Mouse (Mus musculus) MEL (cell line): Measurements from ENCODE around the gene Sorcs2. TPM values are rescaled to one million over a fixed set of nuclear protein-coding genes. Genes with fewer than 3 reads are reported as not detected.

Experiments
- DNase-seq: peaks from one replicate; pipeline ENCODE4 v3.0.0; 2011; ENCODE audit warnings: low read depth, low spot score
- H3K27ac ChIP-seq: 2 replicates; pipeline ENCODE4 v1.5.1; 2012; ENCODE audit warnings: low read depth, mild to moderate bottlenecking, control low read depth, low read length, moderate library complexity; ENCODE audit not compliant: control insufficient read depth
- H3K27me3 ChIP-seq, 2 experiments: fragments of 150-350 bp in 1 of 2; sonication (generic) in 1 of 2; 2 replicates each; pipeline ENCODE4 v1.6.1; 2012; ENCODE audit warnings: low read length in 2 of 2, mild to moderate bottlenecking in 2 of 2, improper control_type of control experiment in 1 of 2, moderate library complexity in 1 of 2; ENCODE audit not compliant: insufficient read depth in 2 of 2, control insufficient read depth in 1 of 2
- H3K36me3 ChIP-seq, 2 experiments: 2 replicates each; pipeline ENCODE4 v1.6.1; 2012 to 2014; ENCODE audit warnings: low read length in 2 of 2, improper control_type of control experiment in 1 of 2, inconsistent platforms in 1 of 2, mild to moderate bottlenecking in 1 of 2; ENCODE audit not compliant: insufficient read depth in 2 of 2, control insufficient read depth in 1 of 2
- H3K4me1 ChIP-seq, 2 experiments: fragments of 150-350 bp in 1 of 2; sonication (generic) in 1 of 2; 2 replicates each; pipeline ENCODE4 v1.6.1; 2012; ENCODE audit warnings: low read length in 2 of 2, improper control_type of control experiment in 1 of 2, mild to moderate bottlenecking in 1 of 2; ENCODE audit not compliant: insufficient read depth in 2 of 2, control insufficient read depth in 1 of 2
- H3K4me3 ChIP-seq, 2 experiments: fragments of 150-350 bp in 1 of 2; sonication (generic) in 1 of 2; 2 replicates each; pipeline ENCODE4 v1.5.1; 2012; ENCODE audit warnings: low read depth in 2 of 2, low read length in 2 of 2, mild to moderate bottlenecking in 2 of 2, moderate library complexity in 2 of 2, control low read depth in 1 of 2, improper control_type of control experiment in 1 of 2; ENCODE audit not compliant: control insufficient read depth in 1 of 2, insufficient read depth in 1 of 2
- H3K79me2 ChIP-seq: 2 replicates; pipeline ENCODE4 v1.6.1; 2012; ENCODE audit warnings: mild to moderate bottlenecking, low read length, moderate library complexity; ENCODE audit not compliant: control insufficient read depth, poor library complexity, insufficient read depth
- H3K9ac ChIP-seq: 2 replicates; pipeline ENCODE4 v1.6.1; 2012; ENCODE audit warnings: low read depth, mild to moderate bottlenecking, control low read depth, low read length, moderate library complexity; ENCODE audit not compliant: control insufficient read depth, poor library complexity, severe bottlenecking
- H3K9me3 ChIP-seq: fragments of 150-350 bp; sonication (generic); replicated peaks from 2 replicates; pipeline ENCODE4 v1.6.1; 2012; ENCODE audit warnings: mild to moderate bottlenecking, low read length, improper control_type of control experiment, moderate library complexity; ENCODE audit not compliant: insufficient read depth
- BHLHE40 ChIP-seq: IDR thresholded peaks from 2 replicates; pipeline ENCODE4 v1.6.1; 2012; ENCODE audit warnings: low read depth, mild to moderate bottlenecking, inconsistent platforms, low read length, improper control_type of control experiment, borderline replicate concordance
- CHD1 ChIP-seq: IDR thresholded peaks from 2 replicates; pipeline ENCODE4 v1.6.1; 2012; ENCODE audit warnings: low read depth, mild to moderate bottlenecking, inconsistent platforms, low read length, improper control_type of control experiment
- E2F4 ChIP-seq: IDR thresholded peaks from 2 replicates; pipeline ENCODE4 v1.6.1; 2011; ENCODE audit warnings: low read depth, low read length, improper control_type of control experiment, borderline replicate concordance
- ELF1 ChIP-seq: IDR thresholded peaks from 2 replicates; pipeline ENCODE4 v1.6.1; 2014; ENCODE audit warnings: low read depth, mild to moderate bottlenecking, inconsistent platforms, low read length, improper control_type of control experiment, moderate library complexity
- ETS1 ChIP-seq: IDR thresholded peaks from 2 replicates; pipeline ENCODE4 v1.6.1; 2012; ENCODE audit warnings: low read depth, mild to moderate bottlenecking, inconsistent platforms, low read length, improper control_type of control experiment, moderate library complexity
- HCFC1 ChIP-seq: IDR thresholded peaks from 2 replicates; pipeline ENCODE4 v1.6.1; 2012; ENCODE audit warnings: low read depth, mild to moderate bottlenecking, inconsistent platforms, low read length, improper control_type of control experiment, moderate library complexity
- MAZ ChIP-seq: IDR thresholded peaks from 2 replicates; pipeline ENCODE4 v1.6.1; 2012; ENCODE audit warnings: low read depth, mild to moderate bottlenecking, inconsistent platforms, low read length, improper control_type of control experiment
- MEF2A ChIP-seq: IDR thresholded peaks from 2 replicates; pipeline ENCODE4 v1.6.1; 2014; ENCODE audit warnings: low read depth, mild to moderate bottlenecking, inconsistent platforms, low read length, improper control_type of control experiment; ENCODE audit not compliant: poor library complexity, insufficient replicate concordance, severe bottlenecking; ENCODE audit errors: extremely low read depth
- MXI1 ChIP-seq: IDR thresholded peaks from 2 replicates; pipeline ENCODE4 v1.6.1; 2011; ENCODE audit warnings: mild to moderate bottlenecking, low read depth, low read length, improper control_type of control experiment
- MYB ChIP-seq: IDR thresholded peaks from 2 replicates; pipeline ENCODE4 v1.6.1; 2011; ENCODE audit warnings: mild to moderate bottlenecking, low read depth, low read length, improper control_type of control experiment
- MYC ChIP-seq: IDR thresholded peaks from 2 replicates; pipeline ENCODE4 v1.6.1; 2011; ENCODE audit warnings: low read depth, mild to moderate bottlenecking, low read length, improper control_type of control experiment, moderate library complexity
- NRF1 ChIP-seq: IDR thresholded peaks from 2 replicates; pipeline ENCODE4 v1.6.1; 2014; ENCODE audit warnings: low read depth, mild to moderate bottlenecking, inconsistent platforms, low read length, improper control_type of control experiment, moderate library complexity; ENCODE audit not compliant: poor library complexity, insufficient read depth, severe bottlenecking
- POLR2A ChIP-seq, 2 experiments: IDR thresholded peaks; 2 replicates each; pipeline ENCODE4 v1.6.1; 2011 to 2012; ENCODE audit warnings: low read length in 2 of 2, mild to moderate bottlenecking in 2 of 2, control low read depth in 1 of 2, improper control_type of control experiment in 1 of 2, low read depth in 1 of 2, moderate library complexity in 1 of 2; ENCODE audit not compliant: control insufficient read depth in 1 of 2, insufficient read depth in 1 of 2, poor library complexity in 1 of 2
- POLR2AphosphoS5 ChIP-seq: IDR thresholded peaks from 2 replicates; pipeline ENCODE4 v1.6.1; 2012; ENCODE audit warnings: low read depth, borderline replicate concordance, mild to moderate bottlenecking, inconsistent platforms, low read length, moderate library complexity, mixed read lengths
- RCOR1 ChIP-seq: IDR thresholded peaks from 2 replicates; pipeline ENCODE4 v1.6.1; 2012; ENCODE audit warnings: low read depth, mild to moderate bottlenecking, inconsistent platforms, low read length, improper control_type of control experiment
- SIN3A ChIP-seq: IDR thresholded peaks from 2 replicates; pipeline ENCODE4 v1.6.1; 2012; ENCODE audit warnings: low read length, improper control_type of control experiment, inconsistent platforms
- SMC3 ChIP-seq: IDR thresholded peaks from 2 replicates; pipeline ENCODE4 v1.6.1; 2011; ENCODE audit warnings: low read depth, low read length, improper control_type of control experiment
- TBP ChIP-seq: IDR thresholded peaks from 2 replicates; pipeline ENCODE4 v1.8.0; 2011; ENCODE audit warnings: low read depth, low read length, improper control_type of control experiment
- UBTF ChIP-seq: IDR thresholded peaks from 2 replicates; pipeline ENCODE4 v1.6.1; 2012; ENCODE audit warnings: low read depth, mild to moderate bottlenecking, inconsistent platforms, low read length, improper control_type of control experiment, moderate library complexity, borderline replicate concordance; ENCODE audit not compliant: insufficient read depth
- USF1 ChIP-seq: IDR thresholded peaks from 2 replicates; pipeline ENCODE4 v1.6.1; 2014; ENCODE audit warnings: low read depth, mild to moderate bottlenecking, inconsistent platforms, low read length, improper control_type of control experiment, moderate library complexity
- USF2 ChIP-seq, 2 experiments: IDR thresholded peaks; 2 replicates each; pipeline ENCODE4 v1.6.1; 2011 to 2012; ENCODE audit warnings: improper control_type of control experiment in 2 of 2, low read length in 2 of 2, borderline replicate concordance in 1 of 2, inconsistent platforms in 1 of 2, low read depth in 1 of 2, mild to moderate bottlenecking in 1 of 2; ENCODE audit not compliant: insufficient read depth in 1 of 2
- ZKSCAN1 ChIP-seq: IDR thresholded peaks from 2 replicates; pipeline ENCODE4 v1.6.1; 2012; ENCODE audit warnings: low read depth, mild to moderate bottlenecking, inconsistent platforms, low read length, improper control_type of control experiment, moderate library complexity
- ZNF384 ChIP-seq: IDR thresholded peaks from 2 replicates; pipeline ENCODE4 v1.6.1; 2012; ENCODE audit warnings: low read depth, mild to moderate bottlenecking, inconsistent platforms, low read length, improper control_type of control experiment
- polyA plus RNA-seq, 2 experiments: library from polyadenylated mRNA; stranded (reverse) in 1 of 2; unstranded in 1 of 2; fragments of >175 nt in 1 of 2; fragments of >200 nt in 1 of 2; gene quantifications; 2 replicates each; pipeline versions ENCODE4 v1.2.1 to v1.2.4; 2012; ENCODE audit warnings: low replicate concordance in 2 of 2, low read depth in 1 of 2; ENCODE audit not compliant: insufficient read length in 2 of 2, insufficient read depth in 1 of 2, missing spikeins in 1 of 2
- total RNA-seq: library from RNA; depleted of rRNA; stranded (reverse); fragments of 300-350 nt; gene quantifications from 2 replicates; pipeline ENCODE4 v1.2.3, GENCODE M21; 2012

Gene Sorcs2
- total and polyA plus RNA-seq, 3 experiments: not detected

GRCm38 (mm10) chr5:36090036-36090435, 307.9 kb downstream of the Sorcs2 start:
- Histone ChIP-seq H3K9me3 (no peaks in the 10 kb centered on the region; the same call in 1 of the 2 replicates), H3K4me3 (no peak overlapping the region), H3K4me1 (no peaks in the 10 kb centered on the region), H3K27ac (no peak overlapping the region), H3K36me3 (no peaks in the 10 kb centered on the region), H3K79me2 (no peaks in the 10 kb centered on the region), H3K9ac (no peak overlapping the region), H3K27me3 (no peaks in the 10 kb centered on the region)
- no peak for DNase-seq
- TF ChIP-seq MEF2A (no peak), ZNF384 (no peak), MYB (no peak), BHLHE40 (no peak), ELF1 (no peak), SMC3 (no peak), MXI1 (no peak), CHD1 (no peak), UBTF (no peak), E2F4 (no peak), USF1 (no peak), MYC (no peak), POLR2AphosphoS5 (no peak), MAZ (no peak), NRF1 (no peak), POLR2A (IDR thresholded peaks at IDR 0.05; ENCODE audit: control insufficient read depth in 1 of 2, insufficient read depth in 1 of 2, low read depth in 1 of 2, low read length in 2 of 2, poor library complexity in 1 of 2) (no peak), HCFC1 (no peak), RCOR1 (no peak), TBP (no peak)

DNA sequence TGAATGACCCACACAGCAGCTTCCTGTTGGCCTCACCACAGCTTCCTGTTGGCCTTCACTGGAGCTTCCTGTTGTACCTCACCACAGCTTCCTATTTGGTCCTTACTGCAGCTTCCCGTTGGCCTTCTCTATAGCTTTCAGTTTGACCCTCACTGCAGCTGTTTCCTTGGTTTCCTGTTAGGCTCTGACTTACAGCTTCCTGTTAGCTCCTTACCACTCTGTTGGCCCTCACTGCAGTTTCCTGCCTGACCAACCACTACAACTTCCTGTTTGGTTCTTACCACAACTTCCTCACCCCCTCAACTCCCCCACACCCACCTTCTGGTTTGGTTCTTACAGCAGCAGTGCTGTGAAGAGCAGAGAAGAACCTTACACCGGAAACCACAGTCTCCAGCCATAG, 308.7 kb downstream of the Sorcs2 start:
- H3K79me2 ChIP-seq: no peaks in the 10 kb centered on the region
- H3K4me3 ChIP-seq: no peak overlapping the region
- H3K27me3 ChIP-seq: no peaks in the 10 kb centered on the region
- DNase-seq: no peak
- no peak for TF ChIP-seq ETS1
- TF ChIP-seq ZNF384: no peak
- no peak for TF ChIP-seq USF2 (IDR thresholded peaks at IDR 0.05; ENCODE audit: borderline replicate concordance in 1 of 2, insufficient read depth in 1 of 2, low read depth in 1 of 2, low read length in 2 of 2)
- no peak for TF ChIP-seq TBP
- no peak for TF ChIP-seq SIN3A
- TF ChIP-seq RCOR1: no peak
- no peak for TF ChIP-seq ZKSCAN1
- TF ChIP-seq, all 39 proteins: peak for 0
- Histone ChIP-seq H3K9me3 (no peaks in the 10 kb centered on the region; the same call in 1 of the 2 replicates), H3K9ac (no peak overlapping the region), H3K36me3 (no peaks in the 10 kb centered on the region), H3K27ac (no peak overlapping the region), H3K4me1 (no peaks in the 10 kb centered on the region)
